Mouse (Mus musculus) stomach, postnatal 0 days (tissue): ENCODE data around the gene Fxyd7.
A peak's percentile ranks its signal among the peaks of the same experiment; 100 is the strongest.

Source experiments
- CTCF ChIP-seq: IDR thresholded peaks from 2 replicates; pipeline ENCODE4 v1.5.1; 2016; ENCODE audit warnings: antibody characterized with exemption, low read depth, mild to moderate bottlenecking, moderate library complexity
- EP300 ChIP-seq: optimal IDR thresholded peaks from 2 replicates; pipeline ENCODE3; 2016; ENCODE audit warnings: antibody characterized with exemption

DNA sequence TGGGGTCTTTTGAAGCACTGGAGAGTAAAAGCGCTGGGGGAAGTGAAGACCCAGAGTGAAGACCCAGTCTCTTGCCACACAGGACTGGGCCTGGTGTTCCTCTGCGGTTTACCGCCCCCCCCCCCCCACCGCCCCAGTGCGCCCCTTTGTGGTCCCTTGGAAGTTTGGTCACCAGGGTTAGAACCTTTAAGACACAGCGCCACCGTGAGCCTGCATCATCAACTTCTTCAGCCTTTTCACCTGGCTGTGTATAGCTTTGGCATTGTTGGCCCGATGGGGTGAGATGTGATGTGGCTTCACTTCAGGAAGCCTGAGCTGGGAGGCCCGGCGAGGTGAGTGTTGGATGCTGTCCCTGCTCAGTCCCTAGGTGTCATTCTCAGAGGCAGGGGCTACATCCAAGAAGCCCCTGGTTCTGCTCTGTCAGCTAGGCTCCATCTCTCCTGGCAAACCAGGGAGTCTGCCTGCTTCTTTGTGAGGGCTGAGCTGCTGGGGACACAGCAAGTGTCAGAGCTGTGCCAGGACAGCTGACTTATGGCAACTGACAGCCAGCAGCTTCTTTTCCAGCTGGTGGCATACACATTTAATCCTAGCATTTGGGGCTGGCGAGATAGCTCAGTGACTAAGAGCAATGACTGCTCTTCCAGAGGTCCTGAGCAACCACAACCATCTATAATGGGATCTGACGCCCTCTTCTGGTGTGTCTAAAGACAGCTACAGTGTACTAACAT is 43.7 kb upstream of the Fxyd7 start:
- TF ChIP-seq EP300 (no peak), CTCF (peak; percentile 53)
